Mouse (Mus musculus): ENCODE measurements around the gene Sf3a1. TPM values are rescaled to one million over a fixed set of nuclear protein-coding genes. Genes with fewer than 3 reads are reported as not detected.
A peak's percentile ranks its signal among the peaks of the same experiment; 100 is the strongest.

The Sf3a1 gene
- polyA plus RNA-seq, 1 experiment from 2014 or later = 34.1 TPM

GRCm38 (mm10) chr11:4147098-4147497 lies 13.1 kb upstream of the Sf3a1 start:
- Histone ChIP-seq H3K9ac (ENCODE audit: low read length) (no peak overlapping the region), H3K9me3 (replicated peaks; ENCODE audit: control insufficient read depth, low read length) (no peaks in the 10 kb centered on the region), H3K27me3 (ENCODE audit: control insufficient read depth, insufficient read depth, low read length) (no peaks in the 10 kb centered on the region), H3K4me2 (ENCODE audit: low read depth, low read length) (no peak overlapping the region), H3K4me3 (ENCODE audit: low read length) (no peak overlapping the region), H3K36me3 (ENCODE audit: control insufficient read depth, insufficient read depth) (peaks cover 20% of the 10 kb centered on the region; the same call in 1 of the 2 replicates), H3K4me1 (ENCODE audit: control insufficient read depth, insufficient read depth, low read length) (no peaks in the 10 kb centered on the region), H3K27ac (ENCODE audit: low read length) (no peak overlapping the region)
- 81% methylated on average over 10 of the region's 10 CpGs for WGBS
- no peak for ATAC-seq (replicated peaks; ENCODE audit: extremely low read depth, insufficient read depth, low FRiP score)

DNA sequence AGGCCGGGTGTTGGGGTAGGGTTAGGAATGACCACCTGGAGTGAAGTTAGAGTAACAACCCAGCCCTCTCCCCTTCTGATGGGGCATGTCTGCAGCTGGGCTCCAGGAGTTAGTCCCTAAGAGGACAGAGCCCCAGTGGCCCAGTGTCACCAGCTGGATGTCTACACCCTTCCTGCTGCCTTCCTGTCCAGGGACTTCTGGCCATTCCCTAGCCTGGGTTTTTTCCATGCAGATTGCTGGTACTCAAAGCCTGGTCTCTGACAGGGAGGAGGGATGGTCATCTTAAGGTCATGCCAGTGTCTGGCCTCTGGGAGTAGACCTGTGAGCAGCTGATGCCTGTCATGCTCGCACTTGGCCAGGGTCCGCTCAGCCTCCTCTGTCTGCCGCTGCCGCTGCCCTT lies 12.0 kb upstream of the Sf3a1 start:
- H3K4me2 ChIP-seq (ENCODE audit: low read depth, low read length) = no peak overlapping the region
- no peak for ATAC-seq (replicated peaks; ENCODE audit: extremely low read depth, insufficient read depth, low FRiP score)
- H3K27ac ChIP-seq (ENCODE audit: low read length) = no peak overlapping the region
- H3K9me3 ChIP-seq (replicated peaks; ENCODE audit: control insufficient read depth, low read length) = no peaks in the 10 kb centered on the region
- H3K36me3 ChIP-seq (ENCODE audit: control insufficient read depth, insufficient read depth) = peaks cover 11% of the 10 kb centered on the region; the same call in 1 of the 2 replicates
- no peak overlapping the region for H3K4me3 ChIP-seq (ENCODE audit: low read length)
- no peaks in the 10 kb centered on the region for H3K27me3 ChIP-seq (ENCODE audit: control insufficient read depth, insufficient read depth, low read length)
- WGBS = 81% methylated on average over 5 of the region's 5 CpGs
- no peak overlapping the region for H3K9ac ChIP-seq (ENCODE audit: low read length)
- no peaks in the 10 kb centered on the region for H3K4me1 ChIP-seq (ENCODE audit: control insufficient read depth, insufficient read depth, low read length)

GRCm38 (mm10) chr11:4148536-4149156 lies 11.5 kb upstream of the Sf3a1 start:
- H3K27ac ChIP-seq (ENCODE audit: low read length) = no peak overlapping the region
- 73% methylated on average over 9 of the region's 9 CpGs for WGBS
- no peaks in the 10 kb centered on the region for H3K27me3 ChIP-seq (ENCODE audit: control insufficient read depth, insufficient read depth, low read length)
- H3K36me3 ChIP-seq (ENCODE audit: control insufficient read depth, insufficient read depth) = peaks cover 6% of the 10 kb centered on the region; the same call in 1 of the 2 replicates
- no peak overlapping the region for H3K4me2 ChIP-seq (ENCODE audit: low read depth, low read length)
- H3K9me3 ChIP-seq (replicated peaks; ENCODE audit: control insufficient read depth, low read length) = no peaks in the 10 kb centered on the region
- H3K4me3 ChIP-seq (ENCODE audit: low read length) = no peak overlapping the region
- H3K4me1 ChIP-seq (ENCODE audit: control insufficient read depth, insufficient read depth, low read length) = no peaks in the 10 kb centered on the region
- no peak overlapping the region for H3K9ac ChIP-seq (ENCODE audit: low read length)
- no peak for ATAC-seq (replicated peaks; ENCODE audit: extremely low read depth, insufficient read depth, low FRiP score)

- Histone ChIP-seq H3K27me3 (ENCODE audit: control insufficient read depth, insufficient read depth, low read length) (no peaks in the 10 kb centered on the region), H3K36me3 (ENCODE audit: control insufficient read depth, insufficient read depth) (no peaks in the 10 kb centered on the region), H3K9ac (ENCODE audit: low read length) (no peak overlapping the region), H3K9me3 (replicated peaks; ENCODE audit: control insufficient read depth, low read length) (no peaks in the 10 kb centered on the region; the same call in 1 of the 2 replicates), H3K4me2 (ENCODE audit: low read depth, low read length) (no peak overlapping the region), H3K4me3 (ENCODE audit: low read length) (no peak overlapping the region), H3K4me1 (ENCODE audit: control insufficient read depth, insufficient read depth, low read length) (no peaks in the 10 kb centered on the region), H3K27ac (ENCODE audit: low read length) (no peak overlapping the region)
- ATAC-seq (replicated peaks; ENCODE audit: extremely low read depth, insufficient read depth, low FRiP score) = no peak
- 84% methylated on average over 6 of the region's 6 CpGs for WGBS
These were observed 10.3 kb upstream of the Sf3a1 start for GRCm38 (mm10) chr11:4149886-4150285.

- Histone ChIP-seq H3K4me3 (ENCODE audit: low read length) (no peak overlapping the region), H3K9ac (ENCODE audit: low read length) (no peak overlapping the region), H3K4me1 (ENCODE audit: control insufficient read depth, insufficient read depth, low read length) (peaks cover 5% of the 10 kb centered on the region; the same call in 1 of the 2 replicates), H3K4me2 (ENCODE audit: low read depth, low read length) (no peak overlapping the region), H3K27me3 (ENCODE audit: control insufficient read depth, insufficient read depth, low read length) (no peaks in the 10 kb centered on the region), H3K27ac (ENCODE audit: low read length) (no peak overlapping the region), H3K36me3 (ENCODE audit: control insufficient read depth, insufficient read depth) (no peaks in the 10 kb centered on the region), H3K9me3 (replicated peaks; ENCODE audit: control insufficient read depth, low read length) (no peaks in the 10 kb centered on the region; the same call in 1 of the 2 replicates)
- no peak for ATAC-seq (replicated peaks; ENCODE audit: extremely low read depth, insufficient read depth, low FRiP score)
- 88% methylated on average over 7 of the region's 7 CpGs for WGBS
These were observed 6.5 kb upstream of the Sf3a1 start for GRCm38 (mm10) chr11:4153694-4154093.

DNA sequence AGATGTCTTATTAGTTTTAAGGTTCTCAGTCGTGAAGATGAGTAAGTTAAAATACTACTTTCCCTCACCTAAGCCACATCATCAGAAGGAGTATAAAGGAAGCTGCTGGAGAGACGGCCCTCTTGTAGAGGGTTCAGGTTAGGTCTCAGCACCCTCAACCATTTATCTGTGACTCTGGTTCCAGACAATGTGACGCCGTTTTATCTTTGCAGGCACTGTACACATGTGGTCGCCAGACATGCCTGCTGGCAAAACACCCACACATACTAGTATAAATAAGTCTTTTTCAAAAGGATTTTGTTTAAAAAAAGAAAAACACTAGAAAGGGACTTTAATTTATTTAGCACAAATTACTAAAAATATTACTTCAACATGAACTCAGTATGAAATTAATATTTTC lies 4.5 kb upstream of the Sf3a1 start:
- no peak overlapping the region for H3K27ac ChIP-seq (ENCODE audit: low read length)
- no peaks in the 10 kb centered on the region for H3K27me3 ChIP-seq (ENCODE audit: control insufficient read depth, insufficient read depth, low read length)
- WGBS = 58% methylated on average over 5 of the region's 5 CpGs
- ATAC-seq (replicated peaks; ENCODE audit: extremely low read depth, insufficient read depth, low FRiP score) = no peak
- H3K4me2 ChIP-seq (ENCODE audit: low read depth, low read length) = no peak overlapping the region
- H3K4me3 ChIP-seq (ENCODE audit: low read length) = no peak overlapping the region
- H3K9me3 ChIP-seq (replicated peaks; ENCODE audit: control insufficient read depth, low read length) = no peaks in the 10 kb centered on the region; the same call in 1 of the 2 replicates
- no peak overlapping the region for H3K9ac ChIP-seq (ENCODE audit: low read length)
- H3K36me3 ChIP-seq (ENCODE audit: control insufficient read depth, insufficient read depth) = no peaks in the 10 kb centered on the region
- peaks cover 12% of the 10 kb centered on the region for H3K4me1 ChIP-seq (ENCODE audit: control insufficient read depth, insufficient read depth, low read length)

- H3K9me3 ChIP-seq (replicated peaks; ENCODE audit: control insufficient read depth, low read length) = no peaks in the 10 kb centered on the region; the same call in 1 of the 2 replicates
- ATAC-seq (replicated peaks; ENCODE audit: extremely low read depth, insufficient read depth, low FRiP score) = no peak
- no peak overlapping the region for H3K27ac ChIP-seq (ENCODE audit: low read length)
- no peak overlapping the region for H3K9ac ChIP-seq (ENCODE audit: low read length)
- H3K4me1 ChIP-seq (ENCODE audit: control insufficient read depth, insufficient read depth, low read length) = peaks cover 26% of the 10 kb centered on the region
- H3K4me2 ChIP-seq (ENCODE audit: low read depth, low read length) = no peak overlapping the region
- peaks cover 16% of the 10 kb centered on the region for H3K36me3 ChIP-seq (ENCODE audit: control insufficient read depth, insufficient read depth)
- 75% methylated on average over 3 of the region's 3 CpGs for WGBS
- no peak overlapping the region for H3K4me3 ChIP-seq (ENCODE audit: low read length)
- H3K27me3 ChIP-seq (ENCODE audit: control insufficient read depth, insufficient read depth, low read length) = no peaks in the 10 kb centered on the region
These were observed 1.5 kb upstream of the Sf3a1 start for GRCm38 (mm10) chr11:4158676-4159075.

DNA sequence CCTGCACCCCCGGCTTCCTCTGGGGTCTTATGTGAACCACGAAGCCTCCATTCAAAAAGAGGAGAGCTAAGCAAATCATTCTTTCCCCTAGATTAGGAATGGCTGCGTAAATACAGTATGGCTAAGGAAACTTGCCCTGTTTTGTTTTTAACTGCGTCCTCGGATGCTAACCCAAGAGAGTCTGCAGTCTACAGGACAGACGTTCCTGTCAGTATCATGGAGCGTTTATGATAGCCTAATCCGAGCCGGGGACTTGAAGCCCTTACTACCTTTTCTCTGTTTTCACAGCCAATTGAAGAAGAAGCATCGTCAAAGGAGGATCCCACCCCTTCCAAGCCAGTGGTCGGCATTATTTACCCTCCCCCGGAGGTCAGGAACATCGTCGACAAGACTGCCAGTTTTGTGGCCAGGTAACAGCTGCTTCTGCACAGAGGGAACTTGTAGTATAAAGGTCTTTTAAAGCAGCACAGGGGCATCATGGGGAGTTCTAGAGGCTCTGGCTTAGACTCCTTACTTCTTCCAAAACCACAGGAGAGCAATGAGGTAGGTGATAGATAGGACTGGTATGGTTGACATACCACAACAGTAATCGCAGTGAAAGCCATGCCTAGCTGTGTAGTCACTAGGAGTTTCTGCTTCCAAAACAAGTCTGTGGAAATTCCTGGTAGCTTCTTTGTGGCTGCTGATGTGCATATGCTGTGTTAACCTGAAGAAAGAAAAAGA lies 769 bp downstream of the Sf3a1 start:
- ATAC-seq (replicated peaks; ENCODE audit: extremely low read depth, insufficient read depth, low FRiP score) = no peak
- Histone ChIP-seq H3K4me2 (ENCODE audit: low read depth, low read length) (peak overlapping the region; percentile 93), H3K36me3 (ENCODE audit: control insufficient read depth, insufficient read depth) (peaks cover 30% of the 10 kb centered on the region), H3K4me1 (ENCODE audit: control insufficient read depth, insufficient read depth, low read length) (peaks cover 30% of the 10 kb centered on the region), H3K27me3 (ENCODE audit: control insufficient read depth, insufficient read depth, low read length) (no peaks in the 10 kb centered on the region), H3K9me3 (replicated peaks; ENCODE audit: control insufficient read depth, low read length) (no peaks in the 10 kb centered on the region), H3K4me3 (ENCODE audit: low read length) (peak overlapping the region; percentile 91), H3K9ac (ENCODE audit: low read length) (peak overlapping the region; percentile 92), H3K27ac (ENCODE audit: low read length) (peak overlapping the region; percentile 95)
- WGBS = 5% methylated on average over 15 of the region's 15 CpGs

DNA sequence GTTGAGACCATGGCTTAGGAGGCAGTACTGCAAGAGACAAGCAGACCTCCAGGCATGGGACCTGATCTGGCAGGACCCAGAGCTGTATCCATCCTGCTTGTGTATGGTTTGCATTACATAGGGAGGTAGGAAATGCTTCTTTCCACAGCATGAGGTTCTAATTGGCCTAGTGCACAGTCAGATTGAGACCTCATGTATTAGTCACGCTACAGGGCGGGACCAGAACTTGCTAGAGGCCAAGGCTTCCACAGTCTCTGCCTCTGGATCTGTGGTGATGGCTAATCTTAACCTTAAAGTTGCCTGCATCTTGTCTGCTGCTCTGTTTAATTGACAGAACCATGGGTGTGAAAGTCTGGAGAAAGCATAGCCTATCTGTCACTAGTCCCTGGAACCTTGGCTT lies 4.6 kb downstream of the Sf3a1 start:
- peaks cover 19% of the 10 kb centered on the region for H3K4me1 ChIP-seq (ENCODE audit: control insufficient read depth, insufficient read depth, low read length)
- no peaks in the 10 kb centered on the region for H3K27me3 ChIP-seq (ENCODE audit: control insufficient read depth, insufficient read depth, low read length)
- no peaks in the 10 kb centered on the region for H3K9me3 ChIP-seq (replicated peaks; ENCODE audit: control insufficient read depth, low read length)
- 93% methylated on average over 2 of the region's 2 CpGs for WGBS
- H3K27ac ChIP-seq (ENCODE audit: low read length) = no peak overlapping the region
- H3K4me3 ChIP-seq (ENCODE audit: low read length) = no peak overlapping the region
- H3K4me2 ChIP-seq (ENCODE audit: low read depth, low read length) = no peak overlapping the region
- H3K9ac ChIP-seq (ENCODE audit: low read length) = no peak overlapping the region
- no peak for ATAC-seq (replicated peaks; ENCODE audit: extremely low read depth, insufficient read depth, low FRiP score)
- H3K36me3 ChIP-seq (ENCODE audit: control insufficient read depth, insufficient read depth) = peaks cover 62% of the 10 kb centered on the region

Measured in heart, embryonic 16.5 days (tissue).